Mouse (Mus musculus) limb, embryonic 12.5 days (tissue): ENCODE results near the gene Sema3g. TPM values are rescaled to one million over a fixed set of nuclear protein-coding genes. Genes with fewer than 3 reads are reported as not detected.

Experiments used
- ATAC-seq: fragments of 200-750 bp; cut with Nextera tagmentation; 2 replicates; pipeline ENCODE4 v1.8.0; 2017; ENCODE audit warnings: low read depth, moderate TSS enrichment; ENCODE audit not compliant: insufficient number of reproducible peaks, insufficient read depth, low FRiP score, low TSS enrichment
- H3K27ac ChIP-seq: fragments of 300-500 bp; sonication (generic); 2 replicates; pipeline ENCODE4 v1.5.1; 2016; ENCODE audit warnings: mild to moderate bottlenecking, moderate library complexity
- H3K27me3 ChIP-seq: fragments of 300-500 bp; sonication (generic); 2 replicates; pipeline ENCODE4 v1.6.1; 2016; ENCODE audit warnings: mild to moderate bottlenecking, moderate library complexity
- H3K36me3 ChIP-seq: fragments of 300-500 bp; sonication (generic); 2 replicates; pipeline ENCODE4 v1.6.1; 2016; ENCODE audit warnings: mild to moderate bottlenecking, moderate library complexity
- H3K4me1 ChIP-seq: fragments of 300-500 bp; sonication (generic); replicated peaks from 2 replicates; pipeline ENCODE4 v1.6.1; 2016
- H3K4me2 ChIP-seq: fragments of 300-500 bp; sonication (generic); 2 replicates; pipeline ENCODE4 v1.6.1; 2016; ENCODE audit warnings: mild to moderate bottlenecking, moderate library complexity
- H3K4me3 ChIP-seq: fragments of 300-500 bp; sonication (generic); replicated peaks from 2 replicates; pipeline ENCODE4 v1.5.1; 2016; ENCODE audit warnings: mild to moderate bottlenecking
- H3K9ac ChIP-seq: fragments of 300-500 bp; sonication (generic); replicated peaks from 2 replicates; pipeline ENCODE4 v1.6.1; 2016; ENCODE audit warnings: mild to moderate bottlenecking, moderate library complexity
- H3K9me3 ChIP-seq: fragments of 300-500 bp; sonication (generic); 2 replicates; pipeline ENCODE4 v1.6.1; 2016; ENCODE audit warnings: mild to moderate bottlenecking, moderate library complexity
- WGBS: fragments of 180-500 bp; shearing (Covaris S2); methylation state at CpG from one replicate; pipeline ENCODE4 v1.1.7; 2016; 5-methylcytosine and 5-hydroxymethylcytosine counted together
- polyA plus RNA-seq: library from polyadenylated mRNA; unstranded; fragments of >200 nt; fragmentation: Nextera tagmentation; extraction: Ambion mirVana; gene quantifications from 2 replicates; pipeline ENCODE4 v1.2.1, GENCODE M21; 2016

The Sema3g gene
- polyA plus RNA-seq, 1 experiment from 2014 or later: 0.58 TPM

DNA sequence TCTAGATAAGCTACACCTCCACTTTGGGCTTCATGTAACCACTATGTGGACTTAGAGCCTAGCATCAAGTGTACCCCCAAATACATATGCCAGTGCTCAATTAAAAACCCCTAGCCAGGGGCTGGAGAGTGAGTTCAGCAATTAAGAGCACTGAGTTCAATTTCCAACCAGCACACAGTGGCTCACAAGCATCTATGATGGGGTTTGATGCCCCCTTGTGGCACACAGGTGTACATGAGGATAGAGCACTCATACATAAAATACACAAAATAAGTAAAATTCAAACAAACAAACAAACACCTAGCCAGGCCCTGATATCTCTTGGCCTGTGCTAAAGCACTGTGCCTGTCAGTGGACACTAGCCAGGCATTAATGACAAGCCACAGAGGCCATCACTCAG lies 21.7 kb upstream of the Sema3g start:
- Histone ChIP-seq H3K27me3 (no peaks in the 10 kb centered on the region), H3K4me1 (no peaks in the 10 kb centered on the region), H3K36me3 (peaks cover 97% of the 10 kb centered on the region)

DNA sequence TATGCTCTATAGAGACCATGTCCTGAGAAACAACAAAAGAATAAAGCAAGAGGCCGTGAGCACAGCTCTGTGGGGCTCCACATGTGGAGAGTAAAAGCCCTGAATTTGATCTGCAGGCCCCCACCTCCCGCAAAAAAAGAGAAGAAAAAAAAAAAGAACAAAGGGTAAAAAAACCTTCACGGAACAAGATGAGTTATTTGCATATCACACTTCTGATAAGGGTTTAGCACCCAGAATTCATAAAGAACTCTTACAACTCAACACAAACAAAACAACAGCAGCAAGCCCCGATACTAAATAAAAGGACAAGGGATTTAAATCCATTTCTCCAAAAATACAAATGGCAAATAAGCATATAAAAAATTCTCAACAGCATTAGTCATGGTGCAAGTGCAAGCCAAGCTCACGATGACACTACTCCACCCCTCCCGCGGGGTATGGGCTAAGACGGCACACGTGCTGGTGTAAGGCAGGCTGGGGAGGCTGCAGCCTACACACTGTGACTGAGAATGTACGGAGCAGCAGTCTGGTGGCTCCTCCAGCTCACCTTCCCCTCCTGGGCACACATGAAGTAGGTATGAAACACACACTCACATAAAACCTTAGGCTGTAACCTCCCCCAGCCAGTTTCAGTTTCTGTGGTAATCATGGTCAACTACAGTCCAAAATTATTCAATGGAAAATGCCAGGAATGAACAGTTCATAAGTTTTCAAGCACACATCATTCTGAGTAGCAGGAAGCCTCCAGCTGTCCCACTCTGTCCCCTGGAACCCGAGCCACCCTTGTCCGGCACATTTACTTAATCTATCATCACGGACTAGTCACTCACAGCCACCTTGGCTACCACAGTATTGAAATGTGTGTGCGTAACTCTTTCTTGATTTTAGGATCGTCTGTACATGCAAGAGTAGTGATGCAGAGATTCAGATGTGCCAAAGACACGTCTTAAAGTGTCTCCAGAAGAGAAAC lies 19.8 kb upstream of the Sema3g start:
- no peaks in the 10 kb centered on the region for H3K27me3 ChIP-seq
- no peak overlapping the region for H3K27ac ChIP-seq
- no peaks in the 10 kb centered on the region for H3K9me3 ChIP-seq
- WGBS: 83% methylated on average over 16 of the region's 16 CpGs
- H3K9ac ChIP-seq: no peak overlapping the region
- no peak overlapping the region for H3K4me2 ChIP-seq
- no peaks in the 10 kb centered on the region for H3K4me1 ChIP-seq
- ATAC-seq: no peak
- H3K36me3 ChIP-seq: peaks cover 97% of the 10 kb centered on the region
- no peak overlapping the region for H3K4me3 ChIP-seq

More for the DNA sequence above, 21.7 kb upstream of the Sema3g start:
- H3K9ac ChIP-seq: no peak overlapping the region
- ATAC-seq: no peak
- H3K4me2 ChIP-seq: no peak overlapping the region
- H3K9me3 ChIP-seq: no peaks in the 10 kb centered on the region
- H3K4me3 ChIP-seq: no peak overlapping the region
- no peak overlapping the region for H3K27ac ChIP-seq

DNA sequence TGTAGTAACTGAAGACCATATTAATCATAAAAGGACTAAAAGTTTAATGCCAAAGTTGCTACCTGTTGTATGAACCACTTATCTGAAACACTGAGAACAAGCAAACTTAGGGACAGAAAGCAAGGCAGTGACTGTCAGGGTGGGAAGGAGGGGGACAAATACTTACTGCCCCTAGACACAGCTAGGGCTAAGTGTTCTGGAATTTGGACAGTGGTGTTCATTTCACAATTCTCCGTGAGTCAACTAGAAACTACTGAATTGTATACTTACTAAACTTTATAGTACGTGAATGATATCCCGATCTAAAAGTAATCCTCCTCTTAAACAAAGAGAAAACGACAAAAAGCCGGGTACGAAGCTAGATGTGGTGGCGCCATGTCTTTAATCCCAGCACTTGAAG lies 18.1 kb upstream of the Sema3g start:
- Histone ChIP-seq H3K27me3 (no peaks in the 10 kb centered on the region), H3K9me3 (no peaks in the 10 kb centered on the region), H3K9ac (no peak overlapping the region), H3K36me3 (peaks cover 98% of the 10 kb centered on the region), H3K27ac (no peak overlapping the region), H3K4me1 (peaks cover 7% of the 10 kb centered on the region), H3K4me3 (no peak overlapping the region), H3K4me2 (no peak overlapping the region)
- WGBS: 94% methylated on average over 7 of the region's 7 CpGs
- no peak for ATAC-seq

DNA sequence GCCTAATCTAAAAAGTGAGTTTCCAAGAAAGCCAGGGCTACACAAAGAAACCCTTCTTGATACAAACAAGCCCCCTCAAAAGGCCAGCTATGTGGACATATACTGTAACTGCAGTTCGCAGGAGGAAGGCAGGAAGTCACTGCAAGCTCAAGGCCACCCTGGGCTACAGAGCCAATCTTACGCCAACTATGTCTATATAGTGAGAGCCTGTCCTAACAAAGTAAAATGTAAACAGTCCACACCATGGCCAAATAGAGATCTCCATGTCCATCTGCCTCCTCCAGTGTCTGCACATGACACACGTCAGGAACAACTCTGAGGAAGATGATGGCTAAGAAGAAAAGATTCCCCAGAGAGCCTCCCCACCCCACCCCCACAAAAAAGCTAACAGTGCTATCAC lies 17.6 kb upstream of the Sema3g start:
- no peaks in the 10 kb centered on the region for H3K27me3 ChIP-seq
- 87% methylated on average over 3 of the region's 3 CpGs for WGBS
- H3K36me3 ChIP-seq: peaks cover 95% of the 10 kb centered on the region
- H3K4me2 ChIP-seq: no peak overlapping the region
- ATAC-seq: no peak
- H3K27ac ChIP-seq: no peak overlapping the region
- H3K9ac ChIP-seq: no peak overlapping the region
- no peaks in the 10 kb centered on the region for H3K9me3 ChIP-seq
- H3K4me1 ChIP-seq: peaks cover 11% of the 10 kb centered on the region
- no peak overlapping the region for H3K4me3 ChIP-seq

DNA sequence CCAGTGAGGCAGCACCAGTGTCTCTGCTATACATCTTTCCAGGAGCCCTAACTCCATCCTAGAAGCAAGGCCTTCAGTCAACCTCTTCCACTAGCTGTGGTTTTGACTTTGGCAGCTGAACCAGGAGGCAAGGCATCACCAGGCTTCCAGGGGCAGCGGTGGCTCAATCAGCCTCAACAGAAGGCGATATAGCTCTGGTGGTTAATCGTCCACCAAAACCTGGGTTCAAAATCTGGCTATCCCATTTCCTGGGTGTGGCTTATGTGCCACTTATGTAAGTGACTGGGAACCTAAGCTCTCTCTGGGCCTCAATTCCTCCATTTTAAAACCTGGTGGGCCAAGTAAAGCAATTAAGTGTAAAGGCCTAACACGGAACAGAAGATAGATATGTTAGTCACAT lies 12.8 kb upstream of the Sema3g start:
- 73% methylated on average over 4 of the region's 4 CpGs for WGBS
- H3K4me3 ChIP-seq: peak overlapping the region; percentile 77
- H3K36me3 ChIP-seq: peaks cover 50% of the 10 kb centered on the region
- H3K27me3 ChIP-seq: no peaks in the 10 kb centered on the region
- peaks cover 20% of the 10 kb centered on the region for H3K4me1 ChIP-seq
- H3K27ac ChIP-seq: peak overlapping the region; percentile 94; the same call in 1 of the 2 replicates
- peak overlapping the region; percentile 94 for H3K4me2 ChIP-seq
- peak overlapping the region; percentile 93 for H3K9ac ChIP-seq
- no peak for ATAC-seq
- H3K9me3 ChIP-seq: no peaks in the 10 kb centered on the region

DNA sequence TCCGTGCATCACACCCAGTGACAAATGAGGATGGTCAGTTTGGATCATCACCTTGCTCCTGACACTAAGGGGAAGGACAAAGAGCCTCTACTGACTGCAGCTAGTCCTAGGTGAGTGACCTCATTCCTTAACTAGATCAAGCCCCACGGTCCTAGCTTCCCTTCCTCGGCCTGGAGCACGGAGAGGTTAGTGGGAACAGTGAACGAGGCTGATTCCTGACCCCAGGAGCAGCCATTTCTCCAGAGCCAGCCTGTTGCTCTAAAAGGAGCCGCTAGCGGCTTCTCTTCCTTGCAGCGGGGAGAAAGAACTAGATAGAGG lies 12.5 kb upstream of the Sema3g start:
- H3K4me2 ChIP-seq: peak overlapping the region; percentile 94

DNA sequence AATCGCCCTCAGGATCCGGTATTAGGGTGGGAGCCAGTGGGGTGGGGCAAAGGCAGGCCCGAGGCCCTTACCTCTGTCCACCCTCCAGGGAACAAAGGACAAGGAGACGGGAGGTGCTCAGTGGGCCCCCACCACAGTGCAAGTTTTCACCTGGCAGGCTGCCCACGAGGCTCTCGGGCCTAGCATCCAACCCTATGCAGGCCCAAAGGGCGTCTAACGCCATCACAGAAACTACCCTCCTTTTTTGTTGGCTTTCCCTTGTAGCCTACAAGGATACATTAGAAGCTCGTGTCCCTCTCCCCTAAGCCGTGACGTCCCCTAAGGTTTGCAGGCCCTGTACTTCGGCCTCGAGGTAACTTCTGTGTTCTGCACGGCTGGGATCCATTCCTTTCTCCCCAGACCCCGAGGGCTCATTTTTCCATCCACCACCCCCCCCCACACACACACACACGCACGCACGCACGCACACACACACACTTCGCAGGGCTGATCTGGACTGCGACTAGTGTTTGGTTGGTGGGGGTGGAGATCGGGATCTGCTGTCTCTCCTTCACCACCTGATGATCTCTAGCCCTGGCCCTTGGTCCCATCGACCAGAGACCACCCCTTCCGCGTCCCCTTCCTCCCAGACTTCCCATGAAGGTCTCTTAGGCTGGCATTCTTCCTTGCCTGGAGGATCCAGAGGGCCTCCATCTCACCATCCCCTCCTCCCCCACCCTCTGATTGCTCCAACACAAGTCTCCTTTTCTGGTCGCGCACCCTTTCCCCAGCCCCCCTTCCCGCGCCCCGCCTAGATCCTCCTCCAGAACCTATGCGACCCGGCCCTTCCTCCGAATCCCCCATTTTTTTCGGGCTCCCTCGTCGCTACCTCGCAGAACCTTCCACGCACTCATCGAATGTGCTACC lies 11.8 kb upstream of the Sema3g start:
- Histone ChIP-seq H3K27ac (peak overlapping the region; percentile 94), H3K9me3 (no peaks in the 10 kb centered on the region), H3K27me3 (no peaks in the 10 kb centered on the region), H3K4me3 (peak overlapping the region; percentile 77), H3K4me1 (peaks cover 20% of the 10 kb centered on the region), H3K4me2 (peak overlapping the region; percentile 94), H3K36me3 (peaks cover 40% of the 10 kb centered on the region), H3K9ac (peak overlapping the region; percentile 93)
- ATAC-seq: peak; percentile 64
- under 1% methylated on average over 39 of the region's 39 CpGs for WGBS

More for the DNA sequence above, 12.5 kb upstream of the Sema3g start:
- WGBS: 16% methylated on average over 8 of the region's 8 CpGs
- no peaks in the 10 kb centered on the region for H3K9me3 ChIP-seq
- H3K27ac ChIP-seq: peak overlapping the region; percentile 94
- H3K27me3 ChIP-seq: no peaks in the 10 kb centered on the region
- peak overlapping the region; percentile 77 for H3K4me3 ChIP-seq
- ATAC-seq: no peak
- H3K36me3 ChIP-seq: peaks cover 46% of the 10 kb centered on the region
- H3K4me1 ChIP-seq: peaks cover 20% of the 10 kb centered on the region
- peak overlapping the region; percentile 93 for H3K9ac ChIP-seq

DNA sequence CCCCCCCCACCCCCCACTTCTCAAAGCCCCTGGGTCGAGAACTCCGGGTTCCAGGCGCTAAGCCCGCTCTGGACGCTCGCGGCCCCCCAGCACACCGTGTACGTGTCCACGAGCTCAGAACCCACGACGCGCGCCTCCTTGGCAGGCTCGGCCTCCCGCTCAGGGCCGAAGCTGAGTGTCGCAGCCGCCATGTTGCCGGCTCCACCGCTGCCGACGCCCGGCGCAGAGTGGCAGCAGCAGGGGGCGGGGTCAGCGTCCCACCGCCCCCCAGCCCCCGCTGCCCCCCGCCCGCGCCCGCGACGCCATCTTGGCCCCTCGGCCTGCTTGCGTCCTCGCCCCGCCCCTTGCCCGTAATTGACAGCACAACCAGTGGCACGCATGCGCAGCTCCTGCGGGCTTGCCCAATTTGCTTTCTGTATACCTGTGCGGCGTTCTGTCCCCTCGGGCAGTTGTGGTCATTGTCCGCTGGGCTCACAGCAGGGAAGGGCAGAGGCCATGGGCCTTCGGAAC lies 11.1 kb upstream of the Sema3g start:
- peak overlapping the region; percentile 77 for H3K4me3 ChIP-seq
- H3K27ac ChIP-seq: peak overlapping the region; percentile 94
- peak overlapping the region; percentile 94 for H3K4me2 ChIP-seq
- H3K4me1 ChIP-seq: peaks cover 20% of the 10 kb centered on the region
- peak overlapping the region; percentile 93 for H3K9ac ChIP-seq
- ATAC-seq: peak; percentile 53
- H3K9me3 ChIP-seq: no peaks in the 10 kb centered on the region
- no peaks in the 10 kb centered on the region for H3K27me3 ChIP-seq
- H3K36me3 ChIP-seq: peaks cover 33% of the 10 kb centered on the region
- WGBS: under 1% methylated on average over 37 of the region's 48 CpGs

DNA sequence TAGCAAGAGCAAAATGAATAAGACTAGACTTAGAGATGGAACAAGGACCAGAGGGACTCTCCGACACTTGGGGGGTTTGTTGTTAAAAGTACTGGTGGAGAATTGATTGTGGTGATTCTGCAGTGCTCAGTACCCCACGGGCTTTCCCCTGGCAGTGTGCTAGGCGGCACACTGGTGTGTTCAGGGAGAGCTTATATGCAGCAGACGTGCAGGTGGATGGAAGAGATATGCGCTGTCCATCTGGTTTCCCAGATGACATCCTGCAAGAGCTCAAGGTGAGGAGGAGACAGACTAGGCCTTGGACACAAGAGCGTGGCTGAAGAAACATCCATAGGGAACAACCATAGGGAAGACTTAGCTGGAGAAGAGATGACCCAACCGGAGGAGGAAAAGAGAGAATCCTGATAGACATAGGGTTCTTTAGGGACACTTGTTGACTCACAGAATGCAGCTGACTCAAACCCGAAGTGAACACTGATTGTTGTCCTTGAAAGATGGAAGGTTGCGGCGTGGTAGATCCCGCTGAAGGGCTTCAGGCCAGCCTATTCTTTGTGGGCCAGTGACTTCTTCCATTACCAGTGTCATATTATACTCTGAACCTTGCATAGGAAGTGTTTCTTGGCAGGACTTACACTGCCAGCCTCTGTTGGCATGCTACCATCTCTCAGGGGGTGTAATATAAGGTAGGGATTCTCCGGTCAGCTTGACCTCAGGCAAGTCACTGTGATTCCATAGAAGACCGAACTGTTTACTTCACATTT lies 10.4 kb upstream of the Sema3g start:
- Histone ChIP-seq H3K27me3 (no peaks in the 10 kb centered on the region), H3K27ac (peak overlapping the region; percentile 45; the same call in 1 of the 2 replicates), H3K4me1 (peaks cover 20% of the 10 kb centered on the region), H3K9ac (peak overlapping the region; percentile 93), H3K4me2 (peak overlapping the region; percentile 94), H3K9me3 (no peaks in the 10 kb centered on the region), H3K4me3 (peak overlapping the region; percentile 77), H3K36me3 (peaks cover 26% of the 10 kb centered on the region)
- no peak for ATAC-seq
- 81% methylated on average over 13 of the region's 13 CpGs for WGBS

DNA sequence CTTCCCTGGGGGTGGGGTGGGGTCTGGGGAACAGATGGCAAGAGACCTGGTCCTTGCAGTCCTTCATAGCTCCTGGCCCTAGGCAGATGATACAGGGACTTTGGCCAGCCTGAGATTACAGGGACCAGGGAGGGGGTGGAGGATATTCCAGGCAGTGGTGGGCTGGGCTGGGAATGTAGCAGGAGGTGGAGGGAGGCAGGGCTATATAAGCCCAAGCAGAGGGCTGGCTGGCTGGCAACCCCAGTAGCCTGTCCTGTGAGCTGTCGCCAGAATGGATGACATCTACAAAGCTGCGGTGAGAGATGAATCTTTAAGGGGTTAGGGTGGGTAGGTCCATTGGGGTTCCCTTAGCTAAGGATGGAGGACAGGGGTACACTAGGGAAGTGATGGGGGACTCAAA lies 9.6 kb upstream of the Sema3g start, which contains the start of gene Tnnc1:
Tnnc1 (plus strand) TSS at position 229 of the 400 bp plus-strand sequence.
- ATAC-seq: no peak
- H3K4me2 ChIP-seq: peak within 1 kb of the TSS; percentile 94
- H3K27ac ChIP-seq: peak within 1 kb of the TSS; percentile 12; the same call in 1 of the 2 replicates
- 68% methylated on average over 2 of the region's 2 CpGs for WGBS
- H3K9me3 ChIP-seq: no peaks in the 10 kb centered on the region
- H3K4me3 ChIP-seq: peak within 1 kb of the TSS; percentile 77
- peaks cover 17% of the 10 kb centered on the region for H3K36me3 ChIP-seq
- H3K9ac ChIP-seq: no peak within 1 kb of the TSS
- peaks cover 20% of the 10 kb centered on the region for H3K4me1 ChIP-seq
- no peaks in the 10 kb centered on the region for H3K27me3 ChIP-seq
